Mouse (Mus musculus) thymus, postnatal 14 days (tissue): ENCODE measurements at regions not wholly inside any gene's neighbourhood (a gene's known extent, or its start where the extent isn't known, plus 50 kb on each side); places are given as distances from the start of the nearest gene placed in this dataset.

ENCODE experiments used
- DNase-seq: peaks from one replicate; pipeline ENCODE4 v3.0.0; 2021

DNA sequence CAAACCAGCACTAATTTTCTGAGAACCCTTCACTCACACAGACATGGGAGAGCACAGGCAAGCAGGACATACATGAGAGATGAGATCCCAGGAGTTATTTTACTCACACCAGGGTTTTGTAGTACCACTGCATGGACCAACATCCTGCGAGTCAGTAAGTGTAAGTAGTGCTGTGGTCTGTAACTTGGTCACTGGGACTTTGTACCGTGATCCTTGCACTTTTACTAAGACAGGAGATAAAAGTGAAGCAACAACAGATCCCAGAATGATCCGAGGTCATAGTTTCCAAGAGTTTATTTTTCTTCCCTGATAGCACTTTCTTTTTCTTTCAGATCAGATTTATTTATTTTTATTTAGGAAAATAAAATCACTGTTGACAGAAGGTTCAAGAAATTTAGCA is 54.1 kb upstream of the Mtap start:
- no peak for DNase-seq

GRCm38 (mm10) chr4:89078485-89078884 is 58.4 kb upstream of the Mtap start:
- DNase-seq, result no peak

- no peak for DNase-seq
These were observed 62.2 kb upstream of the Mtap start for GRCm38 (mm10) chr4:89074705-89075104.

DNA sequence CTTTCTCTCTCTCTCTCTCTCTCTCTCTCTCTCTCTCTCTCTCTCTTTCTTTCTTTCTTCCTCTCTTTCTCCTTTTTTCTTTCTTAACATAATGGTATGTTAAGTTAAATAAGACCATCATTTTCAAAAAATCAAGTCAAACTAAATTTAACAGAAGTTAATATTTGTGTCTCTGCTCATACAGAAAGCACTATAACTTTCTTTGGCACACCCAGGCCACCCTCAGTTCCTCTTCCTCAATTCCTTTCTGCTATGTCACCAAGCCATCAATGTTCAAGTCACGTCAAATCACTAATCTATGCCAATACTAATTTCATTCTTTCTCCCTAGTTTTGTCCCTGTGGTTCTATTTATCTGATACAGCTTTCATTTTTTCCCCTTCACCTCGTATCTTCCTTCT is 66.5 kb upstream of the Mtap start:
- DNase-seq, result no peak

GRCm38 (mm10) chr4:89064401-89064800 is 72.5 kb upstream of the Mtap start:
- no peak for DNase-seq

DNA sequence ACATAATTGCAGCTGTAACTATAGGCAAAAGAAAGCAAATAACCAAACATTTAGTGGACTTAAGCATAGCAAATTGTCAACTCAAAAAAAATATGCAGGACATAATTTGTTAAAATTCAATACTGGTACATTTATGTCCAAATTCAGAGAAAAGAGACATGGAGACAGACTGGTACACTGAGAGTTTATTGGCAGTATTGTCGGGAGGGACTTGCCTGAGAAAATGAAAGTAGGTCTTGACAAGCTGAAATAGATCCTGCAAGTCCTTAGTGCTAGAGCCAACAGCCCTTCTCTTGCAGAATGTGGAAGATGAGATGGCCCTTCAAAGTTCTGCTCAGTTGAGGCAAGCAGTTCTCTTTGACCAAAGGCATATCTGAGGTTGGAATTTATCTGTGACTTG is 74.5 kb upstream of the Mtap start:
- DNase-seq, result no peak

DNA sequence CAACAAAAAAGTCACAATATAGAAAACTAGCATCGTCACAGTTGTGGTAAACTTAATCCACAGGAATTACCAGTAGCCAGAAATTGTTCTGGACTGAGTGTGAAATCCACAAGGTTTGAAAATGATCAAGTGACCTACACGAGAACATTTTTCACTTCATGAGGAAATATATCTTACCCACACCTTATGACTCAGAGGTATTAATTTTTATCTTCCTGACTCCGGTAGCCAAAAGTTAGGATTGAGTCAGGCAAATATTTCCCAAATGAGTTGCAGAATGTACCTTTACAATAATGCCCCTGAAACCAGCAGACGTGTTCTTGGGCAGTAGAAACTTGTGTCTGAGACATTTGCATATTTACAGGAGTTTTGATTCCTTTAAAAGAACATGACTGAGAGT is 75.3 kb upstream of the Mtap start:
- no peak for DNase-seq

- DNase-seq, result no peak
These were observed 79.3 kb upstream of the Mtap start for GRCm38 (mm10) chr4:89057573-89057972.

DNA sequence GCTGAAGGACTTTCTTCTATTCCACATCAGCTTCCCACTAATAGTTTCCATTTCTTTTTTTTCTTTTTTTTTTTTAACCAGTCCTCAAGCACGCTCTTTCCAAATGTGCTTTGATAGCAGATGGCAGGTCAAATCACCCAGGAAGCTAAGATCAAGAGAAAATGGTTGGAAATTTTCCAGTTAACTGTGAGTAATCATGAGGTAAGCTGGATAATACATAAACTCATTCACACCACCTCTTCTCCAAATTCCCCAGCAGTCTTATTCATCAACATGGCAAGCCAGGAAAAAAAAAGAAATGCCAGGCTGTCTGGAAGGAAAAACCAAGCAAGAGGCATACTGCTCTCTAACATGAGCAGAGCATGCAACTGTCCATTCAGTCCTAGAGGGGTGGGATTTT is 79.8 kb upstream of the Mtap start:
- DNase-seq, result no peak

DNA sequence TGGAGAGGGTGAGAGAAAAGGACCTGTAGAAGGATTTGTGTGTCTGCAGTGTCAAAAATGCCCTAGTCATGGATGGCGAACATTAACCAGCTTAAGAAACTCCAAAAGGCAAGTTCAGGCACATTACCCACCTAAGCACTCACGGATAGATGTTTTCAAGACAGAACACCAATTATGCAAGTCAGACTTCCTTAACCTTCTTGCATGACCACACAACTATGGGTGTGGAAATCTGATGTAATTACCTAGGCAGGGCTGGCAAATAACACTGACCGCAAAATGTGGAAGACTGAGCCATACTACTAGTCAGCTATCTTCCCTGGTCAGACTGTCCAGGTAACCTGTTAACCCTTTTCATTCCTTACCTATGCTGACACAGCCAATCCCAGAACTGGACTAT is 81.0 kb upstream of the Mtap start:
- DNase-seq, result no peak

DNA sequence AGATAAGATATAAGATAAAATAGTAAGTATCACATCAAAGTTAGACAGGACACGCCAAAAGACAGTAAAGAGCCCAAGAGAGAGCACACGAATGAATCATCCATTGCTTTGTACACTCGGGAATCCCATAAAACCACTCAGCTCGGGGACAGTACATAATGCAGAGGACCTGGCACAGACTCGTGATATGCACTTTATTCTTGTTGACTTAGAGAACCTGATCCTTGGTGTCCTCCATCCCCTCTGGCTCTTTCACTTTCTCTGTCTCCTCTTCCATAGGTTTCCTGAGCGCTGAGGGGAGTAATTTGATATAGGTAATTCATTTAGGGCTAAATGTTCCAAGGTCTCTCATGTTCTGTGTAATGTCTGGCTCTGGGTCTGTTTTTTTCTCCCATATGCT is 83.3 kb upstream of the Mtap start:
- DNase-seq, result no peak

DNA sequence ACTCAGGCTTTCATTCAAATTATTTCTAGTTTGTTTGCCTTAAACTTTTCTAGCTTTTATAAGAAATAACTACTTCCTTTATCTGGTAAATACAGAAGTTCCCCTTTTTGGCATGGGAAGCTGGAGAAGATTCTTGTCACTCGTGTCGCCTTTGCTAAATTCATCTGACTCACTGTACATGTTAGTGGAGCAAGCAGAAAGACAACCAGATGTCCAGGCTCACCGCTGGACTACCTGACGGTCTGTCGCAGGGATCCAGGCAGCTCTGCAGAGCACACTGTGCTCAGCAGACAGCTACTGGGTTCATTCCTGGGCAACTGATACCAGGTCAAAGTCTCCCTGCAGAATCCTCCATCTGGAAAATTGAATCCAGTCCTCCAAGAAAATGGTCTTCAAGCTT is 85.0 kb upstream of the Mtap start:
- no peak for DNase-seq

DNA sequence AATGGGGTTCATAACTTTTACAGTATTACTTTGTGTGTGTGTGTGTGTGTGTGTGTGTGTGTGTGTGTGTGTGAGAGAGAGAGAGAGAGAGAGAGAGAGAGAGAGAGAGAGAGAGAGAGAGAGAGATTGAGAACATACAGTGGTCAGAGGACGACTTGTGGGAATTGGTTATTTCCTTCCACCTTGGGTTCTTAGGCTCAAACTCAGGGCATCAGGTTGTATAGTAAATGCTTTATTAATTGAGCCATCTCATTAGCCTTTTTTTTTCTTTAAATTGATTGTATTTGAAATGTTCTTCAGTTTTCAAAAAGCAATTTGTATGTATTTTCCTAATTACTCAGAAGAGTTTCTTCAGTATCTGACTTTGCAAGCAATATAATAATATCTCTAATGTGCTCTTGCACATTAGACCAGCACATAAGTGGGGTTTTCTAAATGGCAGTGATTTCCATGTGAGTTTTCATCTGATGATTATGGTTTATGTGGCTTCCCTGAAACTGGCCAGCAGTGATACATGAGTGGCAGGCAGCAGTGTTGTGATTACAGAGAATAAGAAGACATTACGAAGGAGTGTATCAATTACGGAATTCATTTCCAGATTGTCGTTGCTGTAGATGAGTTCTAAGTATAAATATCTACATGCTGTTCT is 86.2 kb upstream of the Mtap start:
- no peak for DNase-seq

GRCm38 (mm10) chr4:89049592-89050440 is 87.1 kb upstream of the Mtap start:
- DNase-seq, result no peak

- no peak for DNase-seq
These were observed 92.4 kb upstream of the Mtap start for GRCm38 (mm10) chr4:89044516-89044915.

- DNase-seq, result no peak
These were observed 92.9 kb upstream of the Mtap start for GRCm38 (mm10) chr4:89043982-89044381.

- DNase-seq, result no peak
These were observed 96.1 kb upstream of the Mtap start for GRCm38 (mm10) chr4:89040856-89041255.

DNA sequence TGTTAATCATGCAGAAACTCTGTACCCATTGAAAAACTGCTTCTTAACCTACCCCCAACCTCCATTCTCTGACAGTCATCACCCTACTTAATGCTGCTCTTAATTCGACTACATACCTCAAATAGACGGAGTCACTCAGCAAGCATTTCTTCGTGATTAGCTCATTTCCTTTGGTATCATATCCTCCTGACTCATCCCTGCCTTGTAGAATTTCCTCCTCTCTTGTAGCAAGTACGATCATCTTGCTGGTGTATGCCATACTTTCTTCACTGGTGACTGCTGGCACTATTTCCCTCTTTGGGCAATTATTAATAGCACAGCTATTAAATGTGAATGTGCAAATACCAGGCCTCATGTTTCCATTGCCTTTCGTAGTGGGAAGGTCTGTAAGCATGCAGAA is 98.0 kb upstream of the Mtap start:
- DNase-seq, result no peak

DNA sequence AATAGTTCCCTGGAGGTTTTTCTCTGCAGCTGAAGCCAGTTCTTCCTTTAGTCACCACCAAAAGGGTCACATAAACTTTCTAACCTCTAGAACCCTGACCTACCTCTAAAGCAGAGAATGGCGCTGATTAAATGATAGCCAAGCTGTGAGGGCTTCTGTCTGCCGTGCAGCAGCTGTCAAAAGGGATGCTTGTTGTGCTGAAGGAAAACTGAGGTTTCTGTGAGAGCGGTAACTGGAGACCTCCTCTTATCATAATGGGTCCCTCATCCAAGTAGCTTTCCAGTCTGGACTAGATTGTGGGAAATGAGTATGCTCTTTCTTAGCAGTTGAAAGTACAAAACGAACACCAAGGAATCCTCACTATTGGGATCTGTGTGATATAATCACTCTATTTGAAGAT is 98.8 kb upstream of the Mtap start:
- DNase-seq, result no peak

- no peak for DNase-seq
These were observed 102.1 kb upstream of the Mtap start for GRCm38 (mm10) chr4:89034822-89035221.

GRCm38 (mm10) chr4:89034299-89034698 is 102.6 kb upstream of the Mtap start:
- DNase-seq, result no peak

- DNase-seq, result no peak
These were observed 124.1 kb upstream of the Mtap start for GRCm38 (mm10) chr4:89012681-89013353.

- DNase-seq, result no peak
These were observed 128.4 kb upstream of the Mtap start for GRCm38 (mm10) chr4:89008561-89008960.

GRCm38 (mm10) chr4:89001470-89001869 is 121.5 kb upstream of the Ifne start:
- no peak for DNase-seq
